Mouse (Mus musculus) right cerebral cortex, postnatal 36 days (tissue): ENCODE results near the gene Def8.
A peak's percentile ranks its signal among the peaks of the same experiment; 100 is the strongest.
"Not testable (repeated sequence)": the region's sequence is repeated elsewhere in the genome, so short reads cannot be mapped to it uniquely, and the experiment has no call there.

Experiments
- DNase-seq, 2 experiments: peaks; one replicate each; pipeline ENCODE4 v3.0.0; 2022; ENCODE audit warnings: low spot score in 2 of 2, mixed read lengths in 1 of 2

Def8 gene

GRCm38 (mm10) chr8:123432381-123432780, 9.1 kb downstream of the Def8 start:
- DNase-seq: no peak

GRCm38 (mm10) chr8:123433241-123433974, 10.1 kb downstream of the Def8 start:
- not testable (repeated sequence) for DNase-seq

- DNase-seq: no peak
Measured at GRCm38 (mm10) chr8:123441788-123442187, 18.5 kb downstream of the Def8 start.

GRCm38 (mm10) chr8:123442351-123442750, 19.0 kb downstream of the Def8 start:
- DNase-seq: no peak

- peak; percentile 88 to 89 for DNase-seq
Measured at GRCm38 (mm10) chr8:123442871-123443575, 19.7 kb downstream of the Def8 start.

GRCm38 (mm10) chr8:123443576-123443921, 20.2 kb downstream of the Def8 start:
- no peak for DNase-seq

- DNase-seq: no peak
Measured at GRCm38 (mm10) chr8:123444131-123444530, 20.8 kb downstream of the Def8 start.

- DNase-seq: no peak
Measured at GRCm38 (mm10) chr8:123445981-123446380, 22.7 kb downstream of the Def8 start.

GRCm38 (mm10) chr8:123446799-123447198, 23.5 kb downstream of the Def8 start:
- DNase-seq: no peak

- DNase-seq: no peak
Measured at GRCm38 (mm10) chr8:123450783-123451182, 27.5 kb downstream of the Def8 start.

GRCm38 (mm10) chr8:123451747-123452146, 28.4 kb downstream of the Def8 start:
- not testable (repeated sequence) for DNase-seq

- DNase-seq: no peak
Measured at GRCm38 (mm10) chr8:123452149-123452548, 28.8 kb downstream of the Def8 start.

GRCm38 (mm10) chr8:123453291-123453690, 30.0 kb downstream of the Def8 start:
- no peak for DNase-seq

- no peak for DNase-seq
Measured at GRCm38 (mm10) chr8:123453951-123454350, 30.6 kb downstream of the Def8 start.

GRCm38 (mm10) chr8:123454559-123454958, 31.2 kb downstream of the Def8 start:
- DNase-seq: no peak

GRCm38 (mm10) chr8:123463651-123464050, 40.3 kb downstream of the Def8 start:
- DNase-seq: no peak

- DNase-seq: no peak
Measured at GRCm38 (mm10) chr8:123467476-123467875, 44.1 kb downstream of the Def8 start.

- not testable (repeated sequence) for DNase-seq
Measured at GRCm38 (mm10) chr8:123472991-123473390, 49.7 kb downstream of the Def8 start.

- DNase-seq: not testable (repeated sequence)
Measured at GRCm38 (mm10) chr8:123474549-123474948, 51.2 kb downstream of the Def8 start.

GRCm38 (mm10) chr8:123476911-123477736, 53.8 kb downstream of the Def8 start:
- no peak for DNase-seq

GRCm38 (mm10) chr8:123477737-123478258, 54.5 kb downstream of the Def8 start, which contains the start of gene Afg3l1:
Gene Afg3l1 (plus strand): TSS chr8:123477903.
- DNase-seq: peak; percentile 89 to 91
